Mouse (Mus musculus): Measurements from ENCODE around the gene Glyat. TPM values are rescaled to one million over a fixed set of nuclear protein-coding genes. Genes with fewer than 3 reads are reported as not detected.

Glyat gene
- 0.05 TPM in 1 of 2 replicates, not detected in the other for polyA plus RNA-seq (2015; fragmentation: Nextera tagmentation; extraction: Ambion mirVana)

GRCm38 (mm10) chr19:12633176-12633575, at the start of gene Glyat:
Gene Glyat, plus strand, starts transcription at chr19:12633308.
- no peak for ATAC-seq (ENCODE audit: insufficient read depth, low FRiP score)
- no peak within 1 kb of the TSS for H3K27ac ChIP-seq (ENCODE audit: low read length)
- no peaks in the 10 kb centered on the region for H3K4me1 ChIP-seq (ENCODE audit: control insufficient read depth, insufficient read depth, low read length)
- H3K27me3 ChIP-seq (ENCODE audit: control insufficient read depth, insufficient read depth, low read length) = no peaks in the 10 kb centered on the region
- H3K4me2 ChIP-seq (ENCODE audit: low read depth, low read length) = no peak within 1 kb of the TSS
- no peak within 1 kb of the TSS for H3K4me3 ChIP-seq (replicated peaks; ENCODE audit: low read length)
- H3K9ac ChIP-seq (ENCODE audit: low read length) = no peak within 1 kb of the TSS
- 57% methylated on average over 4 of the region's 4 CpGs for WGBS
- H3K36me3 ChIP-seq (ENCODE audit: control insufficient read depth, insufficient read depth, low read length) = no peaks in the 10 kb centered on the region
- H3K9me3 ChIP-seq (replicated peaks; ENCODE audit: control insufficient read depth, low read length) = no peaks in the 10 kb centered on the region

GRCm38 (mm10) chr19:12585310-12585709, 47.8 kb upstream of the Glyat start:
- no peak overlapping the region for H3K9ac ChIP-seq (ENCODE audit: low read length)
- ATAC-seq (ENCODE audit: insufficient read depth, low FRiP score) = no peak
- no peaks in the 10 kb centered on the region for H3K9me3 ChIP-seq (replicated peaks; ENCODE audit: control insufficient read depth, low read length)
- 66% methylated on average over 4 of the region's 4 CpGs for WGBS
- H3K4me2 ChIP-seq (ENCODE audit: low read depth, low read length) = no peak overlapping the region
- no peak overlapping the region for H3K4me3 ChIP-seq (replicated peaks; ENCODE audit: low read length)
- no peaks in the 10 kb centered on the region for H3K27me3 ChIP-seq (ENCODE audit: control insufficient read depth, insufficient read depth, low read length)
- no peak overlapping the region for H3K27ac ChIP-seq (ENCODE audit: low read length)
- no peaks in the 10 kb centered on the region for H3K36me3 ChIP-seq (ENCODE audit: control insufficient read depth, insufficient read depth, low read length)
- no peaks in the 10 kb centered on the region for H3K4me1 ChIP-seq (ENCODE audit: control insufficient read depth, insufficient read depth, low read length)

DNA sequence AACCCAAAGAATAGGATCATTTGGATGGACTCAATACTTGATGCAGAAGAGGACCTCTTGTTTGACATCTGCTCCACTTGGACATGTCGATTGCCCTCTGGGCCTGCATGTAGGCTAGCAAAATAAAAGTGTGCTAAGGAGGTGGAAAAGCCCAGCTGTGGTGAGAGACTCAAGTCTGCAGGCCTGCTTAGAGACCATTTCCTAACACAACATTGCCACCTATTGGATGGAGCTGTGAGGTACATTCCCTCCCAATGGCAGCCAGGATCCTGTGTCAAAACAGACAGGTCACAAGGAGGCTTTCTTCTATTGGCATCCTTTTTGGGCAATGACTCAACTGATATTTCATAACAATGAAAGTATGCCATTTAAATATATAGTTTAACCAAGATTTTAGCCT, 41.2 kb upstream of the Glyat start:
- peaks cover 7% of the 10 kb centered on the region; the same call in 1 of the 2 replicates for H3K4me1 ChIP-seq (ENCODE audit: control insufficient read depth, insufficient read depth, low read length)
- WGBS = 7% methylated on average over 1 of the region's 1 CpGs
- H3K4me2 ChIP-seq (ENCODE audit: low read depth, low read length) = no peak overlapping the region
- H3K36me3 ChIP-seq (ENCODE audit: control insufficient read depth, insufficient read depth, low read length) = no peaks in the 10 kb centered on the region
- no peaks in the 10 kb centered on the region for H3K9me3 ChIP-seq (replicated peaks; ENCODE audit: control insufficient read depth, low read length)
- no peak overlapping the region for H3K4me3 ChIP-seq (replicated peaks; ENCODE audit: low read length)
- no peak for ATAC-seq (ENCODE audit: insufficient read depth, low FRiP score)
- no peak overlapping the region for H3K9ac ChIP-seq (ENCODE audit: low read length)
- no peaks in the 10 kb centered on the region for H3K27me3 ChIP-seq (ENCODE audit: control insufficient read depth, insufficient read depth, low read length)
- H3K27ac ChIP-seq (ENCODE audit: low read length) = no peak overlapping the region

DNA sequence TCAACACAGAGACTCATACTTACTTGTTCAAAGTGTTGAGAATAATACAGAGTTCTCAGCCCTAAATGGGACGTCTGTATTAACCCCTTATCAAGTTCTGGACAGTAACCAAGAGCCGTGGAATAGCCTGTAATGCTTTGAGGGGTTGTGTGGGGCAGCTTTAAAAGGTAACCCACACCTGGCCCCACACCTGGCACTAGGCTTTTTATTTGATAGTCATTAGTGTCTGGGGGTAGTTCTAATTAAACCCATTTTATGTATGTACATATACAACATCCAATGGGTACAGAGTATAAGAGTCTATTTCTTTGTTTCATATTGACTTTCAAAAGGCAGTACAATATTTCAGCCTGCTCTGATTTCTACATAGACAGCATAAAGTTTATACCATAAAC, 38.0 kb upstream of the Glyat start:
- Histone ChIP-seq H3K4me2 (ENCODE audit: low read depth, low read length) (peak overlapping the region; percentile 96; the same call in 1 of the 2 replicates), H3K4me1 (ENCODE audit: control insufficient read depth, insufficient read depth, low read length) (peaks cover 9% of the 10 kb centered on the region; the same call in 1 of the 2 replicates), H3K9ac (ENCODE audit: low read length) (no peak overlapping the region), H3K27me3 (ENCODE audit: control insufficient read depth, insufficient read depth, low read length) (no peaks in the 10 kb centered on the region), H3K36me3 (ENCODE audit: control insufficient read depth, insufficient read depth, low read length) (no peaks in the 10 kb centered on the region), H3K9me3 (replicated peaks; ENCODE audit: control insufficient read depth, low read length) (no peaks in the 10 kb centered on the region), H3K27ac (ENCODE audit: low read length) (no peak overlapping the region), H3K4me3 (replicated peaks; ENCODE audit: low read length) (peak overlapping the region; percentile 71; the same call in 1 of the 2 replicates)
- 51% methylated on average over 2 of the region's 2 CpGs for WGBS
- no peak for ATAC-seq (ENCODE audit: insufficient read depth, low FRiP score)

DNA sequence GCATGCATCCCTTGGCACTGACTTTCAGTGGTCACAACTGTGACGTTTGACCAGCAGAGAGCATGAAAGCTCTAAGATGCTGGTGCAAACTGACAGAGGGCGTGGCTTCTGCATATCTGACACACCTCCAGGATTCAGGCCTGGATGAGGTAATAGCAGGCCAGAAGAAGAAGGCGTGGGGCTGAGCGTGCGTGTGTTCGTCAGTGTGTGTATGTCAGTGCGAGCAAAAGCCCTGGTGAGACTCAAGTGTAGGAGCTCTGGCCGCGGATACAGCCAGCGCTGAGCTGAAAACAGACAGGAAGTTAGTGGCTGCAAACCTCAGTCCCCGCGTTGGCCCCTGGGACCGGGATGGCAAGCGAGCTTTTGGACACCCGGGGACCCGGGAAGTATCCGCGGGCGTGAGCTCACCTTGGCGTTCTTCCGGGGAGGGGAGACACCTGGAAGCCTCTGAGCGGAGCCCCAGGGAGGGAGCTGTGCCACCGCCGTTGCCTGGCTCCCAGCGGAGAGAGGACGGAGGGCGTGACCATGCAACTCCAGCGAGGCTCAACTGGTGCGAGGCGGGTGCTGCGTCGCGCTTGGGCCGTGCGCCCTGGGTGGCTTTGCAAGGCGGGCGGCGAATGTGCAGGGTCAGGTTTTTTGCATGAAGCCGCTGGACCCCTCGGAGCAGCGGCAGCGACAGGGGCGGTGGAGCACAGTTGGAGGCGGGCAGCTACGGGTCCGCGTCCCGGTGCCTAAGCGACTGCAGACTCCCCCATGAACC, 37.4 kb upstream of the Glyat start:
- peak overlapping the region; percentile 80 for H3K9ac ChIP-seq (ENCODE audit: low read length)
- H3K27ac ChIP-seq (ENCODE audit: low read length) = peak overlapping the region; percentile 82
- under 1% methylated on average over 49 of the region's 49 CpGs for WGBS

DNA sequence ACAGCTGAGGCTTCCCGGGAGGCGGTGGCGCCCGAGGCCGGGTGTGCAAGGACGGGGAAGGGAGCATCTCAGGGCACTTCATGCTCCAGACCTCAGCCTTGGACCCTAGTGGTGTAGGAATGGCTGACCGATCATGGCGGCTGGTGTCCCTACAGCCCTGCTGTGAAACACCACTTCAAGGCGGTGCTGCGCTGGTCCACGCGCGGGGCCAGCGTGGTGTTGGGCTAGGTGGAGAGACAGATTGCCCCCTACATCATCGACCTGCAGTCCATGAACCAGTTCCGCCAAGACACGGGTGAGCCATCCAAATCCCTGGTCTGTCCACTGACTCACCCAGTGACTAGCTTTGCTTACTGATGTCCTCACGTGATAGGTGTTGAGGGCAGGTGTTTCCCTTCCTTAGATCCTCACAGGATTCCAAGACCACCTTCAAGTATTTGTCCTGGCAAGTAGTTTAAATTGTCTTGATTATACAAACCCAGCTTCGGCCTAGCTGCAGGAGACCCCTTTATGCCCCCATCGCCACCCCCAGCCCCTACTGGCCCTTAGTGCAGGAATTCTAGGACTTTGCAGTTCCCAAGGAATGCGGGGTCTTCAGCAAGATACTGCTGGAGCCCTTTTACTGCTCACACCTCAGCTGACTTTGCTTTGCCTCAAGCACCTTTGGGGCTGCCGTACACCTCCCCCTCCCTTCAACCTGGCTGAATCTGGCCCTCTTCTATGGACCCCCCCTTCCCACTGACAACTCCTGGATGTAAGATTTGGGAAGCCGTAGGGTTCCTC, 36.6 kb upstream of the Glyat start:
- WGBS = 15% methylated on average over 23 of the region's 23 CpGs
- Histone ChIP-seq H3K9me3 (replicated peaks; ENCODE audit: control insufficient read depth, low read length) (no peaks in the 10 kb centered on the region), H3K36me3 (ENCODE audit: control insufficient read depth, insufficient read depth, low read length) (no peaks in the 10 kb centered on the region), H3K4me3 (replicated peaks; ENCODE audit: low read length) (peak overlapping the region; percentile 71), H3K27ac (ENCODE audit: low read length) (peak overlapping the region; percentile 82), H3K27me3 (ENCODE audit: control insufficient read depth, insufficient read depth, low read length) (no peaks in the 10 kb centered on the region), H3K4me2 (ENCODE audit: low read depth, low read length) (peak overlapping the region; percentile 96), H3K4me1 (ENCODE audit: control insufficient read depth, insufficient read depth, low read length) (peaks cover 9% of the 10 kb centered on the region; the same call in 1 of the 2 replicates), H3K9ac (ENCODE audit: low read length) (peak overlapping the region; percentile 80)
- ATAC-seq (ENCODE audit: insufficient read depth, low FRiP score) = peak; percentile 22; the same call in 1 of the 2 replicates

More for the DNA sequence above, 37.4 kb upstream of the Glyat start:
- ATAC-seq (ENCODE audit: insufficient read depth, low FRiP score) = peak; percentile 93
- Histone ChIP-seq H3K36me3 (ENCODE audit: control insufficient read depth, insufficient read depth, low read length) (no peaks in the 10 kb centered on the region), H3K9me3 (replicated peaks; ENCODE audit: control insufficient read depth, low read length) (no peaks in the 10 kb centered on the region), H3K27me3 (ENCODE audit: control insufficient read depth, insufficient read depth, low read length) (no peaks in the 10 kb centered on the region), H3K4me3 (replicated peaks; ENCODE audit: low read length) (peak overlapping the region; percentile 71), H3K4me1 (ENCODE audit: control insufficient read depth, insufficient read depth, low read length) (peaks cover 9% of the 10 kb centered on the region; the same call in 1 of the 2 replicates), H3K4me2 (ENCODE audit: low read depth, low read length) (peak overlapping the region; percentile 96)

GRCm38 (mm10) chr19:12597073-12597405, 36.1 kb upstream of the Glyat start:
- peak overlapping the region; percentile 71 for H3K4me3 ChIP-seq (replicated peaks; ENCODE audit: low read length)
- peak overlapping the region; percentile 80; the same call in 1 of the 2 replicates for H3K9ac ChIP-seq (ENCODE audit: low read length)
- no peaks in the 10 kb centered on the region for H3K27me3 ChIP-seq (ENCODE audit: control insufficient read depth, insufficient read depth, low read length)
- H3K4me1 ChIP-seq (ENCODE audit: control insufficient read depth, insufficient read depth, low read length) = peaks cover 9% of the 10 kb centered on the region; the same call in 1 of the 2 replicates
- WGBS = 45% methylated on average over 3 of the region's 3 CpGs
- H3K4me2 ChIP-seq (ENCODE audit: low read depth, low read length) = peak overlapping the region; percentile 96
- ATAC-seq (ENCODE audit: insufficient read depth, low FRiP score) = no peak
- H3K27ac ChIP-seq (ENCODE audit: low read length) = no peak overlapping the region
- no peaks in the 10 kb centered on the region for H3K9me3 ChIP-seq (replicated peaks; ENCODE audit: control insufficient read depth, low read length)
- H3K36me3 ChIP-seq (ENCODE audit: control insufficient read depth, insufficient read depth, low read length) = no peaks in the 10 kb centered on the region

DNA sequence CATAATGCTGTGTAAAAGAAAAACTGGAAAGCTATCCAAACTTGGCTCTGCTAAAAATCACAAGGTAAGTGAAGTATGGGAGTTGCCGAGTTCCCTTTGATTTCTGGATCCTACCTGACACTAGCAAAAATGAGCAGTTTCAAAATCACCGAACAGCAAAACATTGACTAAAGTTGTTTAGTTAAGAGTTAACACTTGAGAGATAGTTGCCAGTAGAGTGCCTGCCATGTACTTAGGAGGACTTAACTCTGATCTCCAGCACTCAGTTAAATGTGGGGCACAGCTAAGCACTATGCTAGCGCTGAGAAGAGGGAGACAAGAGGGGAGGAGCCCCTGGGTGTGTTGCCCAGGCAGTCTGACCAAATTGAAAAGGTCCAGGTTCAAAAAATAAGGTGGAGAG, 34.4 kb upstream of the Glyat start:
- no peaks in the 10 kb centered on the region for H3K36me3 ChIP-seq (ENCODE audit: control insufficient read depth, insufficient read depth, low read length)
- H3K9ac ChIP-seq (ENCODE audit: low read length) = no peak overlapping the region
- H3K4me3 ChIP-seq (replicated peaks; ENCODE audit: low read length) = no peak overlapping the region
- H3K9me3 ChIP-seq (replicated peaks; ENCODE audit: control insufficient read depth, low read length) = no peaks in the 10 kb centered on the region
- H3K4me2 ChIP-seq (ENCODE audit: low read depth, low read length) = no peak overlapping the region
- ATAC-seq (ENCODE audit: insufficient read depth, low FRiP score) = no peak
- H3K27me3 ChIP-seq (ENCODE audit: control insufficient read depth, insufficient read depth, low read length) = no peaks in the 10 kb centered on the region
- WGBS = 57% methylated on average over 3 of the region's 3 CpGs
- peaks cover 9% of the 10 kb centered on the region; the same call in 1 of the 2 replicates for H3K4me1 ChIP-seq (ENCODE audit: control insufficient read depth, insufficient read depth, low read length)
- no peak overlapping the region for H3K27ac ChIP-seq (ENCODE audit: low read length)

GRCm38 (mm10) chr19:12599674-12600073, 33.4 kb upstream of the Glyat start, which contains the start of gene Gm4952:
Gene Gm4952, plus strand, starts transcription at chr19:12599974.
- Histone ChIP-seq H3K9me3 (replicated peaks; ENCODE audit: control insufficient read depth, low read length) (no peaks in the 10 kb centered on the region), H3K27ac (ENCODE audit: low read length) (no peak within 1 kb of the TSS), H3K4me2 (ENCODE audit: low read depth, low read length) (no peak within 1 kb of the TSS), H3K27me3 (ENCODE audit: control insufficient read depth, insufficient read depth, low read length) (no peaks in the 10 kb centered on the region), H3K9ac (ENCODE audit: low read length) (no peak within 1 kb of the TSS), H3K36me3 (ENCODE audit: control insufficient read depth, insufficient read depth, low read length) (no peaks in the 10 kb centered on the region), H3K4me3 (replicated peaks; ENCODE audit: low read length) (no peak within 1 kb of the TSS), H3K4me1 (ENCODE audit: control insufficient read depth, insufficient read depth, low read length) (peaks cover 9% of the 10 kb centered on the region; the same call in 1 of the 2 replicates)
- ATAC-seq (ENCODE audit: insufficient read depth, low FRiP score) = no peak
- WGBS = 58% methylated on average over 1 of the region's 1 CpGs
